Mouse (Mus musculus) lung, embryonic 14.5 days (tissue): ENCODE data around the gene Calca. TPM values are rescaled to one million over a fixed set of nuclear protein-coding genes. Genes with fewer than 3 reads are reported as not detected.
"Not testable (repeated sequence)": the region's sequence is repeated elsewhere in the genome, so short reads cannot be mapped to it uniquely, and the experiment has no call there.

Experiments used
- ATAC-seq: fragments of 200-750 bp; cut with Nextera tagmentation; 2 replicates; pipeline ENCODE4 v1.8.0; 2017; ENCODE audit warnings: mild to moderate bottlenecking, moderate TSS enrichment, moderate library complexity; ENCODE audit not compliant: insufficient read depth
- DNase-seq: peaks from one replicate; pipeline ENCODE4 v3.0.0-alpha.2; 2015
- H3K27ac ChIP-seq: fragments of 300-500 bp; sonication (generic); 2 replicates; pipeline ENCODE4 v1.5.1; 2014; ENCODE audit warnings: low read depth, mild to moderate bottlenecking, moderate library complexity
- H3K27me3 ChIP-seq: fragments of 300-500 bp; sonication (generic); 2 replicates; pipeline ENCODE4 v1.6.1; 2014; ENCODE audit warnings: low read length, control low read depth; ENCODE audit not compliant: insufficient read depth
- H3K36me3 ChIP-seq: fragments of 300-500 bp; sonication (generic); 2 replicates; pipeline ENCODE4 v1.6.1; 2014; ENCODE audit warnings: control low read depth; ENCODE audit not compliant: insufficient read depth
- H3K4me1 ChIP-seq: fragments of 300-500 bp; sonication (generic); 2 replicates; pipeline ENCODE4 v1.6.1; 2014; ENCODE audit warnings: antibody characterized with exemption, control low read depth; ENCODE audit not compliant: insufficient read depth
- H3K4me2 ChIP-seq: fragments of 300-500 bp; sonication (generic); 2 replicates; pipeline ENCODE4 v1.6.1; 2014; ENCODE audit warnings: mild to moderate bottlenecking
- H3K4me3 ChIP-seq: fragments of 300-500 bp; sonication (generic); 2 replicates; pipeline ENCODE4 v1.5.1; 2014; ENCODE audit warnings: low read depth, low read length
- H3K9ac ChIP-seq: fragments of 300-500 bp; sonication (generic); 2 replicates; pipeline ENCODE4 v1.6.1; 2014
- H3K9me3 ChIP-seq: fragments of 300-500 bp; sonication (generic); 2 replicates; pipeline ENCODE4 v1.6.1; 2016; ENCODE audit warnings: low read depth, low read length, control low read depth
- CTCF ChIP-seq: IDR thresholded peaks from 2 replicates; pipeline ENCODE4 v1.5.1; 2016; ENCODE audit warnings: antibody characterized with exemption, low read depth
- WGBS: fragments of 180-500 bp; shearing (Covaris S2); extraction: QIAGEN DNeasy Blood & Tissue Kit; methylation state at CpG from one replicate; pipeline ENCODE4 v1.1.7; 2014; 5-methylcytosine and 5-hydroxymethylcytosine counted together
- polyA plus RNA-seq: library from polyadenylated mRNA; unstranded; fragments of >200 nt; fragmentation: Nextera tagmentation; extraction: Ambion mirVana; gene quantifications from 2 replicates; pipeline ENCODE4 v1.2.1, GENCODE M21; 2014

The Calca gene
- polyA plus RNA-seq, 1 experiment from 2014 or later = 1.5 TPM

DNA sequence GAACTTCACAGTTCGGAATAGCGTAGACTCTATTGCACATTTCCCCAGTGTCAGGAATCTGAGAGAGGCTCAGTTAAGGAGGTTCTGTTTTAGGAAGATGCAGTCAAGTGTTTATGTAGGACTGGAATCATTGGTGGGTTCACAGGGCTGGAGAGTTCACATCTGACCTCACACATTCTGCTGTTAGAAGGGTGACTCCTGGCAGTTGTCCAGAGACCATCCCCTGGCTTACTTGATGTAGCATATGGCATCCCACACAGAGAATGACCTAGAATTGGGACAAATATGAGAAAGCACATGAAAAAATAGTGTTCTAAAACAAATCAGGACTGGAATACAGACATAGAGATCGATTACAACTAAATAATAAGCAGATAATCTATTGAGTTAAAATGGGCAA is 10.2 kb downstream of the Calca start:
- Histone ChIP-seq H3K4me3 (no peak overlapping the region), H3K9me3 (no peaks in the 10 kb centered on the region), H3K36me3 (no peaks in the 10 kb centered on the region), H3K27ac (no peak overlapping the region), H3K9ac (no peak overlapping the region), H3K4me1 (no peaks in the 10 kb centered on the region), H3K4me2 (no peak overlapping the region), H3K27me3 (no peaks in the 10 kb centered on the region)
- 76% methylated on average over 3 of the region's 3 CpGs for WGBS
- DNase-seq (no peak), ATAC-seq (no peak)
- TF ChIP-seq CTCF = no peak

DNA sequence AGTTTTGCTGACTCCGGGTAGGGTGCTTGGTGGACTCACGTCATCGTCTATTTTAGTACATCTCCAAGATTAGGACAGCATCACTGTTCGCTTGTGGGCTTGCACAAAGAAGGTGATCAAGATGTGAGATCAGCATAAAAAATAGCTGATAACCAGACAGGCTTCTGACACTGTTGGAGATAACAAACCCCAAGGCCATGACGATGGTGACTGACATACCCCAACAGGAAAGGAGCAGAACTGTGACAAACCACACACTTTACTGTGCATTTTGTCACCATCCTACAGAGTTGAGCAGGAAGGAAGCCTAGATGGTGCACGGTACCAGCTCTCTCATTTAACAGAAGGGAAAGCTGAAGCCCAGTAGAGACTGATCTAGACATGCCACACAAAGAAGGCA is 19.4 kb downstream of the Calca start:
- ATAC-seq = no peak
- Histone ChIP-seq H3K9me3 (no peaks in the 10 kb centered on the region), H3K27ac (no peak overlapping the region), H3K9ac (no peak overlapping the region), H3K4me3 (no peak overlapping the region), H3K4me2 (no peak overlapping the region), H3K27me3 (no peaks in the 10 kb centered on the region), H3K4me1 (no peaks in the 10 kb centered on the region), H3K36me3 (no peaks in the 10 kb centered on the region)
- no peak for TF ChIP-seq CTCF
- DNase-seq = no peak
- 82% methylated on average over 6 of the region's 6 CpGs for WGBS

DNA sequence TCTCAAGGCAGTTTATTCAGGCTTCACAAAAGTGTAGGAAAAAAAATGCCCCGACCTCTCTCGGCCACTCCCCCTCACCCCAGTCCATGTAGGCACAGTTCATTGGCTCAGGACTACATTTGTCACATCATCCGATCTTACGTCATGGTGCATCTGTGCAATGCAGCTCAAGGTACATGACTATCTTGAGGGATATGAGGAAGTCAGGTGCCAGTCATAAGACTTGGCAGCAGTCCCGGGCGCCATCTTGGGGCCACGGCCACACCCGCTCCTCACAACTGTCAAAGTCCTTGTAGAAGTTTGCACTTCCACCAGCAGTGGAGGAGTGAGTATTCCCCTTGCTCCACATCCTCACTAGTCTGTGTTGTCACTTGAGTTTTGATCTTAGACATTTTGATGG is 41.8 kb downstream of the Calca start:
- ATAC-seq, H3K36me3 ChIP-seq, H3K4me1 ChIP-seq, H3K4me3 ChIP-seq, H3K9ac ChIP-seq, H3K4me2 ChIP-seq, H3K9me3 ChIP-seq, H3K27ac ChIP-seq, DNase-seq, H3K27me3 ChIP-seq: not testable (repeated sequence)
- WGBS = 91% methylated on average over 8 of the region's 8 CpGs

DNA sequence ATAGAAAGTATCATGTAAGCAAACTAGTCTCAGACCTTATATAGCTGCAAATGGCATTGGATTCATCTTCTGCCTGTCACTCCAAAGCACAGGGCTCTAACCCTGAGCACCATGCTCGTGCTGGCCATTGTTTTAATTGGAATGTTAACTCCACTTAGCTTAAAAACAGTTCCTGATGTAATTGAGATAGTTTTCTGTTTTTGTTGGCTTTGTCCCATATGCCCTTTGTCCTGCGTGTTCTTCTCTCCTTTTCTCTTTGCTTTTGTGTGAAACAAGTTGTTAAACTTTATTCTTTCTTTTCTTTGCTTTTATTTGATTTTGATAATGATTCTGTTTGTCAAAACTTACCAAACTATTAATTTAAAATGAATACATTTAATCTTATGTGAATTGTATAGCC is 53.7 kb downstream of the Calca start:
- 41% methylated on average over 2 of the region's 2 CpGs for WGBS
- no peaks in the 10 kb centered on the region for H3K9me3 ChIP-seq
- ATAC-seq (no peak), DNase-seq (no peak)
- no peaks in the 10 kb centered on the region for H3K27me3 ChIP-seq
- H3K4me2 ChIP-seq = no peak overlapping the region
- no peak overlapping the region for H3K4me3 ChIP-seq
- no peaks in the 10 kb centered on the region for H3K4me1 ChIP-seq
- H3K27ac ChIP-seq = no peak overlapping the region
- H3K36me3 ChIP-seq = no peaks in the 10 kb centered on the region
- no peak overlapping the region for H3K9ac ChIP-seq
- no peak for TF ChIP-seq CTCF

Other genes with a start within 250 kb of the Calca start
- gene Pde3b, start 221.1 kb downstream of the Calca start, polyA plus RNA-seq = 11.7 and 12.2 TPM in 2 replicates
- 2.4 and 2.7 TPM in 2 replicates for gene Cyp2r1, start 73.4 kb downstream of the Calca start, polyA plus RNA-seq
- gene Calcb, start 82.3 kb upstream of the Calca start, polyA plus RNA-seq = 0.38 and 0.53 TPM in 2 replicates
- 3.1 and 3.3 TPM in 2 replicates for gene Insc, start 107.3 kb upstream of the Calca start, polyA plus RNA-seq